Mouse (Mus musculus) R1 (cell line): ENCODE measurements around the gene Srsf1.

Experiments used
- DNase-seq: peaks from one replicate; pipeline ENCODE4 v3.0.0-alpha.2; 2018; ENCODE audit warnings: low read depth, low spot score

Srsf1 gene

GRCm38 (mm10) chr11:88070392-88070791, 23.2 kb downstream of the Srsf1 start:
- no peak for DNase-seq

GRCm38 (mm10) chr11:88071113-88071512, 23.9 kb downstream of the Srsf1 start:
- no peak for DNase-seq

- DNase-seq = no peak
Measured at GRCm38 (mm10) chr11:88073343-88073875, 26.2 kb downstream of the Srsf1 start.

DNA sequence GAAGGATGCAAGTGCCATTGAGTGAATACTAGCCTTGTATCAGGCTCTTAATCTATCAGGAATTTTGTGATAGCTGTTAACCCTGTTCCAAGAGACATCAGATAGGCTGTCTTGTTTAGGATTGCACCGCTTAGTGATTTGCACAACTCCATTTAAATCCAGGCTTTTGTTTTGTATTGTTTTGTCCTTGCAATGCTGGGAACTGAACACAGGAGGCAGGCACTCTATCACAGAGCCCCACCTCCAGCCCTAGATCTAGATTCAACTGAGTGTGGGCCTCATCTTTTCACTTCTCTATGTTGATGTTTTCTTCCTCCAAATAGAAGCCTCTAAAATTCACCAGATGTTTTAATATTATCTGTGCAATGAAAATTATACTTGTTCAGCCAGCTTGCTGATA, 28.5 kb downstream of the Srsf1 start:
- DNase-seq = peak; percentile 76

GRCm38 (mm10) chr11:88076394-88076793, 29.2 kb downstream of the Srsf1 start:
- DNase-seq = no peak

GRCm38 (mm10) chr11:88083699-88084098, 36.5 kb downstream of the Srsf1 start:
- DNase-seq = no peak

DNA sequence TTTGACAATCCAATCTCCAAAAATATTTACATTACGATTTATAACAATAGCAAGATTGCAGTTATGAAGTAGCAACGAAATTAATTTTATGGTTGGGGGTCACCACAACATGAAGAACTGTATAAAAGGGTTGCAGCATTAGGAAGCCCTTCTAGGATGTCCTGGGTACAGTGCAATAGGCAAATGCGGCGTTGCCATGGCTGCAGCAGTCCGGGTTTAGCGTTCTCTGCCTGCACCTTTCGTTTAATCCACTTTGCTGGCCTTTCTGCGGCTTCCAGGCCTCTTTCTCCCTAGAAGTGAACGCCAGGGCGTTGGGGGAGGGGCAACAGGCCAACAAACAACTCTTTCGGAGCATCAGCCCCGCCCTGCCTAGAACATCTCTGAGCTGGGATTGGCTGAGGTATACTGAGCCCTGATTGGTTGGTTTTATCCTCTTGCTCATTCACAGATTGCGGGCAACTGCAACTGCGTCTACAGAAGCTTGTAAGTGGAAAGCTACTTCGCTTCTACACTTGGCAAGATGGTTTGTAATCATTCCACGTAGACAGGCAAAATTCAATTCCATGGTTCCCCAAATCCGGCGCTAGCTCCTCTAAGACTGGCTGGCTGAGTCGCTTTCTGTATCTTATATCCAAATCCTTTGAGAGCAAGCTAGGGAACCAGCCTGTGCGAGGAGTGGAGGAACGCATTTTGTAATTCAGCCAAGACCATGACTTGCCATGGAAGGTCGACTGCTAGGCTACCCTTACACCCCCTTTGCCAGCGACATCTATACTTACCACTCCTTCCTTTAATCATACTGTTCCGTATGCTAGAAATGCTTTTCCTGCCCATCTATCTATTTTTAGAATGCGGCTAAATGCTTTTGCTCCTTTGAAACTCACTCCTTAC, 39.8 kb downstream of the Srsf1 start:
- DNase-seq = peak; percentile 98

DNA sequence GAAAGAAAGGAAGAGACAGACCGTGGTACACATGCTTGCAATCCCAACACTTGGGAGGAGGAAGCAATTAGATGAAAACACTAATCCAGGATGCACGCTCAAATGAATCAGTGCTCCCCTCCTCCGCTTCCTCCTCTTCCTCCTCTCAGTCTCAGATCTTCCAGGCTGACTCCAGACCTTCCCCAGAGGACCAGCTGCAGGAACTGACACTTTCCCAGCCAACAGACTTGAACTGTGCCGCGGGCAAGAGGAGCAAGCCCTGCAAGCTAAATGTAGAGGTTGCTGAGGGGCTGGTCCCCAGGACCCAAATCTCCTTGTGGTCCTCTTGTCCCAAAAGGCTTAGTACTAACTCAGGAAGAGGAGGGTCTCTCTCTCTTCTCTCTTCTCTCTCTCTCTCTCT, 42.0 kb downstream of the Srsf1 start:
- no peak for DNase-seq

DNA sequence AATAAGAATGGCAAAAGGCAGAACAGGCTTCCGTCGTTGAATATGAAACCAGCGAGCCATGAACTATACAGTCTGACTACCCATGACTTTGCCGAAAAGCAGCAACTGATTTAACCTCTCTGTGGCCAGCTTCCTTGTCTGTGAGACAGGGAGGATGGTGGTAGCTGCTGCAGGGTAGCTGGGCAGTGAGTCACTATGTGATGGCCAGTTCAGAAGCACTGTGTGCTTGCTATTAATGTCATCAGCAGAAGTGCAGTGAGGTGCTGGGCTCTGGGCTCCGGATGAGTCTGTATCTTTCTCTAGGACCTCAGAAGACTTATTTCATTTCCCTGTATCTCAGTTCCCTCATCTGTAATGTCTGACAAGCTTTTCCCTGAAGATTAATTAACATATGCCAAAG, 43.1 kb downstream of the Srsf1 start:
- no peak for DNase-seq

DNA sequence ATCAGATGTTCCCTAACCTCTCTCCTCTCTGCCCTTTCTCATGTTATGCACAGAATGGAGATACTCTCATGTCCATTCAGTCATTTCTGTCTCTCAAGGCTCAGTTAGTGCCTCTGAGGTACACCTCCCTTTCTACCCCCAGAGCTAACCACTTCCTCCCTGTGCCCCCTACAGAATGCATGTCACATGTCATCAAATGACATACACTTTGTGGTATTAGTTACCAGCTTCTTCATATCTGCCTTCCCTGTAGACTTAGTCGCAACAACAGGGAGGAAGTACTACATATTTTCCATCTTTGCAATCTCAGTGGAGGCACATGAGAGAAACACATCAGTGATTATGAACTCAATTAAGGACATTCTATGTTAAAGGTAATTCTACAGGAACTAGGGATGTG, 44.8 kb downstream of the Srsf1 start:
- DNase-seq = no peak

DNA sequence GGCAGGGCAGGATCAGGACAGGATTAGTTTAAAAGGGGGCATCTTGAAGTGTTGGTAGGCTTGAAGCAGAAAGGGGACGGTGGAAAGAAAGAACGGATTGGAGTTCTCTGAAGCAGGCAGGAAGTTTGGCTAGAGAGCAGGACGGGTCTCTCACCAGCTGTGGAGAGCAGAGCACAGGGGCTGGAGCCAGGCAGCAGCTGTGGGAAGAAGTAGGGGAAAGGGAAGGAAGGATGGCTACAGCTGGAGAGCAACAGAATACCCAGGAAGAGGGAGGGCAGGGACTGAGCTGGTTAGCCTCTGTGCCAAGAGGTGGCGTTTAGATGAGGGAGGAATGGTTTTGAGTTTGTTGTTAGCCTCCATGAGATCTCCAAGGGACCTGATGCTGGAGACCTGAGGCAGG, 50.0 kb downstream of the Srsf1 start:
- DNase-seq = no peak

DNA sequence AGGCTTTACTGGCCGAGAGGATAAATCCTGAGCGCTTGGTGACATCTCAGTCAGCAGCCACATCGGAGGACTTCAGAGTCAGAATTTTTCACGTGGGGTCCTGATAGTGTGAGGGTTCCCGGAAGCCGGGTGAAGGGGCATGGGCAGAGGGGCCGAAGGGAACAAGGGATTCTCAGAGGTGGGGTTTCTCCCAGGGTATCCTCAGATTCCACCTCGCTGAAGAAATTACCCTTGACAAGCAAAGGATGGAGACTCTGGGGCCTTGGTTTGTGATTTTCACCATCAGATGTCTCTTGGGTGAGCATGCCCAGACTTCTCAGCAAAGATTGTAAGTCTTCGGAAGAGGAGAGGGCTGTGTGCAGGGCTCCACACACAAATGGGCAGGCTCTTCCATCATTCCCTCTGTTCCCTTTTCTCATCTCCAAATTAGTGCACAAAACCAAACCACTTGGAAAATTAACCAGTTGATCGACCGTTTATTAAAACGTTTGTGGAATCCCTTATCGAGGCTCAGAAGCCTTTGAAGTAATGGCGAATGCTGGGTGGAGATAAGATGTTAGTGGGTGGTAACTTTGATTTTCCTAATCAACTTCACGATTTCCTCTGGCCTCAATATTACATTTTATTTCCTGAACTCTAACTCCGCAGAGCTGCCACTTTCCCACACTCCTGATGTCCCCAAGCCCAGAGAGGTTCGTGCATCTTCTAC, 51.0 kb downstream of the Srsf1 start, which contains the start of gene Cuedc1:
Gene Cuedc1, plus strand, starts transcription at position 38 of the 709 bp plus-strand sequence.
- no peak for DNase-seq

DNA sequence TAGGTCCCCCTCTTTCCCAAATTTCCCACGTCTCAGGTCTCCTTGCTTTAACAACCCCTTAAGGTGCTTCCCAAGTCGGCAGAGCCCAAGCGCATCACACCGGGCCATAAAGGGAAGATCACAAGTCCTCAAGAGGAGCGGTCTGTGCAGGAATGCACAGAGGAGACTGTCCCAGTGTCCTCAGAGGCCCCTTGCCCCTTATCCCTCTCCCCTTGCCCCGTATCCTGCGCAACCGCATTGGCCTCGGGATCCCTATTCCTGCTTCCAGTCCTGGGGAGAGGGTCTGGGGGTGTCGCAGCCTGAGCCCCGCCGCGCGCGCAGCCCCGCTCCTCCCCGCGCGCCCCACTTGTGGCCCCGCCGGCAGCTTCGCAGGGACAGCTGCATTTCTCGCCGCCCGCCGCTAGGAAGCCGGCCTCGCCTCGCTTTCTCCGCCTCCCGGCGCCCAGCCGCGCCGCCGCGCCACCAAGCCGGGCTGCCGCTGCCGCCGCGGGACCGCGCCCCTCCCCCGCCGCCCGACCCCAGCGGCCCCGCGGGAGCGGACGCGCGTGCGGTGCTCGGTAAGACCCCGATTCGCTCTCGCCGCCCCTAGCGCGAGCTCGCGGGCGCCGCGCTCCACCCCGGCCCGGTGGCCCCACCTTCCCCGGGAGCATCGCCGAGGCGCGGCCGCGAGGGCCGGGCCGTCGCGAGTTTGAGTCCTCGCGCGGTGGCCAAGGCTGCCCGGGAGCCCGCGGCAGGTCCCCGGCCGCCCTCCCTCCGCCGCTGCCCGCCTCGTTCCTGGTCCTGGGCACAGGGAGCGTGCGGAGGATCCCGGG, 51.8 kb downstream of the Srsf1 start:
- DNase-seq = peak; percentile 73

DNA sequence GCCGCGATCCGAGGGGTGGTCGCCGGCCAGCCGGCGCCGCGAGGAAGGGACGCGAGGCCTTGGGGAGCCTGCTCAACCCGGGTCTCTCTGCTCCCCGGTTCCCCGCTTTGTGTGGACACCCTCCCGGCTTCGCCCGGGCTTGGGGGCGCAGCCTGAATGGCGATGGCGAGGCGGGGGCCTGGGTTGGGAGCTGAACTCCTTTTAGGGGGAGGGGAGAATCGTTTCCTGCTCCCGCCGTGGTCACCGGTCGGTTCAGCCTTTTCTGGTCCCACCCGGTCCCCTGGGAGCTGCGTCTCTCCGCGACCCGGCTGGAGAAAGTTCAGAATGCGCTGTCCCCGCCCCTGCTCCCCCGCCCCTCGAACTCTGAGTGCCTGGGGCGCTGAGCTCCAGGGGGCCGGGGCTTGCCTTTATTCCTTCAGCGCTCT, 52.4 kb downstream of the Srsf1 start:
- DNase-seq = peak; percentile 52

DNA sequence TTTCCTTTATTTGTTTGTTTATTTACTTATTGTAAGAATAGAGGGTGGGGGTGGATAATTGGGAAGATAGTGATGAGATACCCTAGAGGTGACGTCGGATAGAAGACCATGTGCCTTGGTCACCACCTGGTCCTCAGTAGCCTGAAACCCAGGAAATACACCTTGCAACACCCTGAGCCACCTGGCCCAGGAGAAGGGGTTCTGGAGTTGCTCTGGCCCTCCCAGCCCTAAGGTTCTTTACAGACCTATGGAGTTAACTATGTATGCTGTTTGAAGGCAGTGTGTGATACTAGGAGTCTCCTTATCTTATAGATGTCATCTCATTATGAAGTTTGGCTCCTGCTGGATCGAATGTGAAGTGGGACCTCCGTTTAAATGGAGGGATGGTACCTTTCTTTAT, 53.0 kb downstream of the Srsf1 start:
- no peak for DNase-seq
